Mouse (Mus musculus) liver, embryonic 14.5 days (tissue): ENCODE measurements around the gene Cd2bp2. TPM values are rescaled to one million over a fixed set of nuclear protein-coding genes. Genes with fewer than 3 reads are reported as not detected.

Experiments
- ATAC-seq: fragments of 200-750 bp; cut with Nextera tagmentation; 2 replicates; pipeline ENCODE4 v1.8.0; 2017; ENCODE audit warnings: moderate number of reproducible peaks, mild to moderate bottlenecking, moderate library complexity; ENCODE audit not compliant: insufficient read depth
- DNase-seq, 3 experiments: peaks; one replicate each; pipeline ENCODE4 v3.0.0-alpha.2; 2012 to 2013; ENCODE audit warnings: low read depth in 3 of 3, low spot score in 3 of 3
- H3K27ac ChIP-seq: fragments of 300-500 bp; sonication (generic); 2 replicates; pipeline ENCODE4 v1.5.1; 2014; ENCODE audit warnings: moderate library complexity, mild to moderate bottlenecking, control low read depth, inconsistent platforms
- H3K27me3 ChIP-seq: fragments of 300-500 bp; sonication (generic); 2 replicates; pipeline ENCODE4 v1.6.1; 2014; ENCODE audit warnings: mild to moderate bottlenecking, low read length, moderate library complexity; ENCODE audit not compliant: control insufficient read depth, insufficient read depth
- H3K36me3 ChIP-seq: fragments of 300-500 bp; sonication (generic); replicated peaks from 2 replicates; pipeline ENCODE4 v1.6.1; 2014; ENCODE audit warnings: low read depth; ENCODE audit not compliant: control insufficient read depth, insufficient read depth
- H3K4me1 ChIP-seq, 2 experiments: fragments of 200-500 bp in 1 of 2; fragments of 300-500 bp in 1 of 2; sonication (generic) in 1 of 2; replicated peaks; 2 replicates each; pipeline ENCODE4 v1.6.1; 2012 to 2014; ENCODE audit warnings: antibody characterized with exemption in 1 of 2, inconsistent platforms in 1 of 2, low read length in 1 of 2; ENCODE audit not compliant: control insufficient read depth in 2 of 2, insufficient read depth in 2 of 2
- H3K4me2 ChIP-seq: fragments of 300-500 bp; sonication (generic); 2 replicates; pipeline ENCODE4 v1.6.1; 2014; ENCODE audit warnings: low read depth, mild to moderate bottlenecking, control low read depth, moderate library complexity
- H3K4me3 ChIP-seq, 2 experiments: fragments of 200-500 bp in 1 of 2; fragments of 300-500 bp in 1 of 2; sonication (generic) in 1 of 2; 2 replicates each; pipeline ENCODE4 v1.5.1; 2012 to 2014; ENCODE audit warnings: low read depth in 2 of 2, low read length in 2 of 2, mild to moderate bottlenecking in 2 of 2, control low read depth in 1 of 2, inconsistent platforms in 1 of 2, moderate library complexity in 1 of 2; ENCODE audit not compliant: insufficient read depth in 1 of 2
- H3K9ac ChIP-seq: fragments of 300-500 bp; sonication (generic); replicated peaks from 2 replicates; pipeline ENCODE4 v1.6.1; 2014; ENCODE audit warnings: mild to moderate bottlenecking, control low read depth, moderate library complexity
- H3K9me3 ChIP-seq: fragments of 300-500 bp; sonication (generic); 2 replicates; pipeline ENCODE4 v1.6.1; 2016; ENCODE audit warnings: low read length, mixed read lengths; ENCODE audit not compliant: control insufficient read depth
- CTCF ChIP-seq: IDR thresholded peaks from 2 replicates; pipeline ENCODE4 v1.5.1; 2016; ENCODE audit warnings: antibody characterized with exemption, low read depth, control low read depth
- EP300 ChIP-seq: IDR thresholded peaks from 2 replicates; pipeline ENCODE4 v1.6.1; 2016; ENCODE audit warnings: antibody characterized with exemption, low read depth
- WGBS: fragments of 180-500 bp; shearing (Covaris S2); extraction: QIAGEN DNeasy Blood & Tissue Kit; methylation state at CpG from one replicate; pipeline ENCODE4 v1.1.7; 2014; ENCODE audit not compliant: insufficient replicate concordance; 5-methylcytosine and 5-hydroxymethylcytosine counted together
- polyA plus RNA-seq, 2 experiments: library from polyadenylated mRNA; depleted of rRNA in 1 of 2; stranded (reverse) in 1 of 2; unstranded in 1 of 2; fragments of >200 nt; fragmentation: Nextera tagmentation in 1 of 2; extraction: Ambion mirVana in 1 of 2; gene quantifications; 2 replicates each; pipeline versions ENCODE4 v1.2.1 to v1.2.3; 2012 to 2014

Gene Cd2bp2
- polyA plus RNA-seq, 2 experiments, result 18.4 to 27.6 TPM

DNA sequence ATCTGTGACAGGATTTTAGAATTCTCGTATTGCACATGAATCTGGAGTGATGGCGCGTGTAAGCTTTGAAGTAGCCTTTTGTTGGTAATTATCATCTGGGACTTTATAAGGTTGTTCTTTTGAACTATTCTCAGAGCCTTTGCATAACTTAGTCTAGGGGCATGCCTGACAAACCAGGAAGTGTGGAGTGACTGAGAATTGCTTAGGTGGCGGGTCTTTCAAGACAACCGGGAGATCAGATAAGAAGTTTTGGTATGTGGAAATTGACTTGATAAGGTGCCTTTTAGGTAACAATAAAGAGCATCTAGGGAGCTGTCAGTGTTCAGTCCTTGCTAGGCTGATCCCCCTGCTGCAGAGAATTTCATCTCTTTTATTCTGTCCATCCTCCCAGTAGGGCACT, 29.3 kb downstream of the Cd2bp2 start:
- Histone ChIP-seq H3K9ac (no peak overlapping the region), H3K4me3 (no peak overlapping the region), H3K9me3 (no peaks in the 10 kb centered on the region), H3K27me3 (no peaks in the 10 kb centered on the region), H3K4me1 (peaks cover 0 to 3% of the 10 kb centered on the region in 2 experiments; a peak in 2 of 4 replicates), H3K36me3 (no peaks in the 10 kb centered on the region), H3K27ac (no peak overlapping the region), H3K4me2 (no peak overlapping the region)
- ATAC-seq, result no peak
- no peak for DNase-seq
- 65% methylated on average over 5 of the region's 5 CpGs for WGBS
- TF ChIP-seq EP300, result no peak
- TF ChIP-seq CTCF, result no peak

DNA sequence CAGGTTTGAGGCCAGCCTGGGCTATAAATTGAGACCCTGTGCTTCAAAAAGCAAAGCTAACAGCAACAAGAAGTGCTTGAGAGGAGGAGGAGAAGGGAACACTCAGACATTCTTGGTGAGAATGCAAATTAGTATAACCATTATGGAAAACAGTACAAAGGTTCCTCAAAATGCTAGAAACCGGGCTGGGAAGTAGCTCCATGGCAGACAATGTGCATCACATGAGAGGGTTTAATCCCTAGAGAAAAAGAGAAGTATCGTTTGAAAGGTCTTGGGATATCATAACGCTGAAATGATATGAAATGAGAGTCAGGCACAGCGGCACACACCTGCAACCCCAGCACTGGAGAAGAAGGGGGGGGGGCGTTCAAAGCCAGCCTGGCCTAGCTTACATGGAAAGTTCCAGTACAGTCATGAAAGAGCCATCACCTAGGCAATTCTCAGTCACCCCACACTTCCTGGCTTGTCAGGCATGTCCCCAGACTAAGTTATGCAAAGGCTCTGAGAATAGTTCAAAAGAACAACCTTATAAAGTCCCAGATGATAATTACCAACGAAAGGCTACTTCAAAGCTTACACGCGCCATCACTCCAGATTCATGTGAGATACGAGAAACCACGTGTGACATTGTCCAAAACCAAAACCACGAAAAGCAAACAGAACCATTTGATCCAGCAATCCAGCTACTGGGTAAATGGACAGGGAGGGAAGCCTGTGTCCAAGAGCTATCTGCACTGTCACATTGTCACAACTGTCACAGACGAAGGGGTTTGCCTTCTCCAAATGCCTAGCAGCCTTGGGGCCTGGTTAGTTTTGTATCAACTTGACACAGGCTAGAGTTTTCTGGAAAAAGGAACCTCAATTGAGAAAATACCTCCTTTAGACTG, 30.0 kb downstream of the Cd2bp2 start:
- Histone ChIP-seq H3K4me3 (no peak overlapping the region), H3K27ac (no peak overlapping the region), H3K4me1 (peaks cover 0 to 3% of the 10 kb centered on the region in 2 experiments; a peak in 2 of 4 replicates), H3K9ac (no peak overlapping the region), H3K36me3 (no peaks in the 10 kb centered on the region), H3K4me2 (no peak overlapping the region), H3K27me3 (no peaks in the 10 kb centered on the region), H3K9me3 (no peaks in the 10 kb centered on the region)
- ATAC-seq (no peak), DNase-seq (no peak)
- TF ChIP-seq EP300 (no peak), CTCF (no peak)
- 58% methylated on average over 12 of the region's 12 CpGs for WGBS

DNA sequence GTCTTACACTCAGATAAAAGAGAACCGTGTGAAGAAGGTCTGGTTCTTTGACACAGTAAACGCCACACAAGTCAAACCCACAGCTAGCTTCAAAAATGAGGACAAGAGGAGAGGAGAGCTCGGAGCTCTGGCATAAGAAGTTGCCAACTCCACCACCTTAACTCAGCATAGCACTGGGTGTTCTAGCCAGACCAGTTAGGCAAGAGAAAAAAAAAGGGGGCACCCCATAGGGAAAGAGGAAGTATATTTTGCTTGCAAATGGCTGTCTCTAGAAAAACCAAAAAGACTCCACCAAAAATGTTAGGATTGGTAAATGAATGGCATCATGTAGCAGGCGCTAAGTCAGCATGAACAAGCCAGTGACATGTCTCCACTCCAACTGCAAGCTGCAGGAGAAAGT, 31.8 kb downstream of the Cd2bp2 start:
- Histone ChIP-seq H3K27ac (no peak overlapping the region), H3K27me3 (no peaks in the 10 kb centered on the region), H3K9ac (no peak overlapping the region), H3K36me3 (no peaks in the 10 kb centered on the region), H3K4me3 (no peak overlapping the region), H3K9me3 (no peaks in the 10 kb centered on the region), H3K4me2 (no peak overlapping the region), H3K4me1 (peaks cover 0 to 3% of the 10 kb centered on the region in 2 experiments; a peak in 2 of 4 replicates)
- WGBS, result 71% methylated on average over 4 of the region's 4 CpGs
- TF ChIP-seq EP300 (no peak), CTCF (no peak)
- DNase-seq (no peak), ATAC-seq (no peak)

DNA sequence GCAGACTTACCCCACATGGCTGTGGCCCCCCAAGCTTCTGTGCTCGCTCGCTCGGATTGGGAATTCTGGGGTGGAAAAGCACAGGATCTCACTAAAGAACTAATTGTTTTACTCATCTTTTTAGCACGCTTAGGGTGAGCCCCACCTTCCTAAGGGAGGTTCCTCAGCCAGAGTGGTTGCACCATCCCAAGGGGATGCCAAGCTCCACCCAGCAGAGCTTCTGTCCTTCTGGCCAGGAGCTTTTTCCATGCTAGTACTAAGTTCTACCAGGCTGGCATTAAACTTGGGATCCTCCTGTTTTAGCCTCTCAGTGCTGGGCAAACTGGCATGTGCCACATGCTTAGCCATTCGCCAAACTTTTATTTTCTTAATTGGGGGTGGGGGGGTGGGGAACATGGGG, 33.3 kb downstream of the Cd2bp2 start:
- TF ChIP-seq CTCF (no peak), EP300 (no peak)
- ATAC-seq (no peak), DNase-seq (no peak)
- Histone ChIP-seq H3K27me3 (no peaks in the 10 kb centered on the region), H3K36me3 (no peaks in the 10 kb centered on the region), H3K9me3 (no peaks in the 10 kb centered on the region), H3K9ac (no peak overlapping the region), H3K4me3 (no peak overlapping the region), H3K4me1 (peaks cover 0 to 5% of the 10 kb centered on the region in 2 experiments; a peak in 2 of 4 replicates), H3K4me2 (no peak overlapping the region), H3K27ac (no peak overlapping the region)
- WGBS, result 70% methylated on average over 5 of the region's 5 CpGs

GRCm38 (mm10) chr7:127157548-127157947, 38.3 kb downstream of the Cd2bp2 start:
- peaks cover 0 to 6% of the 10 kb centered on the region in 2 experiments; a peak in 2 of 4 replicates for H3K4me1 ChIP-seq
- no peak overlapping the region for H3K27ac ChIP-seq
- no peak for DNase-seq
- H3K4me2 ChIP-seq, result no peak overlapping the region
- no peaks in the 10 kb centered on the region for H3K27me3 ChIP-seq
- ATAC-seq, result no peak
- WGBS, result 36% methylated on average over 4 of the region's 4 CpGs
- H3K9ac ChIP-seq, result no peak overlapping the region
- H3K4me3 ChIP-seq, result no peak overlapping the region
- H3K36me3 ChIP-seq, result no peaks in the 10 kb centered on the region
- TF ChIP-seq CTCF (no peak), EP300 (no peak)
- H3K9me3 ChIP-seq, result no peaks in the 10 kb centered on the region
